Mouse (Mus musculus): ENCODE data around the gene Aipl1.

GRCm38 (mm10) chr11:72052636-72053035, 15.3 kb upstream of the Aipl1 start:
- TF ChIP-seq CTCF (IDR thresholded peaks at IDR 0.05; ENCODE audit: borderline replicate concordance, control insufficient read depth, extremely low read depth, insufficient read depth, low read length, poor library complexity) (no peak), POLR2A (IDR thresholded peaks at IDR 0.05; ENCODE audit: control insufficient read depth, extremely low read depth, insufficient read depth, low read length, poor library complexity) (no peak)
